Mouse (Mus musculus) hindlimb bud, embryonic 11.5 days (tissue): Measurements from ENCODE around the gene Gal3st2c.
A peak's percentile ranks its signal among the peaks of the same experiment; 100 is the strongest.
"Not testable (repeated sequence)": the region's sequence is repeated elsewhere in the genome, so short reads cannot be mapped to it uniquely, and the experiment has no call there.

Experiments used
- DNase-seq: peaks from one replicate; pipeline ENCODE4 v3.0.0-alpha.2; 2012; ENCODE audit warnings: low read depth, low spot score; ENCODE audit errors: extremely low spot score

The Gal3st2c gene

DNA sequence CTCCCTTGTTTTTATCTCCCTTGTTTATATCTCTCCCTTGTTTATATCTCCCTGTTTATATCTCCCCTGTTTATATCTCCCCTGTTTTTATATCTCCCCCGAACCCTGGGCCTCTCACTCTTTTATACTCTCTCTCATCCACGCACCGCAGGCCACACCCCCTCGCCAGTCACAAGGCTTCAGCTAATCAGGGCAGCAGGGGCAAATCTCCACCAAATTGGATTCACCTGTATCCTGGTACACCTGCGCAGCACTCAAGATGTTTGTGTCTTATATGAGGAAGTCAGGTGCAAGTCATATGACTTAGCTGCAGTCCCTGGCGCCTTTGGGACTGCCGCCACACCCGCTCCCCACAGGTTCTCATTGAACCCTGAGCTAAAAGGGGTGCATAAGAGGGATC is at the start of gene Gal3st2c:
Gene Gal3st2c, plus strand, starts transcription at position 301 of the 400 bp plus-strand sequence.
- DNase-seq = not testable (repeated sequence)

DNA sequence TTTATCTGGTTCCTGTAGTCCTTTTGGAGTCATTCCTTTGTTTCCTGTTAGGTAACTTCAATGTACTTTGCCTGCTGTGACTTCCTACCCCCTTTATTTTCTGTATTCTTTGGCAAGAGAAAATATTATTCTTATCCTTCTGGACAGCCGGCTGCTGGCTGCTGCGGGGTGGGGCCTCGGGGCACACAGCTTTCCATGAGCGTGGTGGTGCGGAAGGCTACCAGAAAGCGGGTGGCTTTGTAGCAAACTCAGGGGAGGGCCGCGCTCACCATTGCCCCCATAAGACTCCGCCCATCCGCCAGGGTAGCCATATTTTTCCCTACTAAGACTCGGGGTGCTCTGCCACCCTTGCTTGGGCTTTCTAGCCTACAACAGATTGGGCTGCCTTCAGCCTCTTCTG is 41.2 kb upstream of the Gal3st2c start:
- DNase-seq = not testable (repeated sequence)

DNA sequence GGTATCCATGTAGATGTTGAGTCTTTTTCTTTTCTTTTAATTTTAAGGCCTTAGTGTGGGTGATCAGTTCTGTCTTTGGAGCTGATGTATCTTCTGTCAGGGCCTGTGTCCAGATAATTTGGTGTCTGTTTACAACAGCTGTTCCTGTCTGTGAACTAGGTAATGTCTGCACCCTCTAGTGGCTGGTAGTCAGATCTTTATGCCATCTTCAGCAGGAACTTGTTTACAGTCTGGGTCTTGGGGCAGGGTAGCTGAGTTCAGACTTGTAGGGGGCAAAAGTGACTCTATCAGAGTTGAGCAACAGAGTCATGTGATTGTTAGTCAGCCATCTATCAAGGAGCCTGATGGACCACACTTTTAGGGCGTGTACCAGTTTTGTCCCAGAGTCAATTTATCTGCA is 23.8 kb upstream of the Gal3st2c start:
- not testable (repeated sequence) for DNase-seq

DNA sequence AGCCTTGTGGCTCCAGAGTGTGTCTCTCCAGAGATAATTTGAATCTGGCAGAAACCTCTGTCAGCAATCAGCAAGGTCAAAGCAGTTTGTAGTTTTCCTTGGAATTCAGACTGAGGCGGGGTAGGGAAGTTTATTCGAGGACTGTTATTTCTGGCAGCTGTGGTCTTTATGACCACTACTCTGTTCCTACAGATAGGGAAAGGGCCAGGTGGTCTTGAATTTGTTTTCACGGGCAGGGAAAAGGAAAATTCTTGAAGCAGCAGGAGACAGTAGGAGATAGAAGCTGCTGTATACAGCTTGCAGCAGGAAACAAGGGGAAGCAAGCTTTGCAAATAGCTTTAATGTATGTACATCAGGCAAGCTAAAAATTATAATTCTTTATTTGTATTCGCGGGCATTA is 19.9 kb upstream of the Gal3st2c start:
- not testable (repeated sequence) for DNase-seq

DNA sequence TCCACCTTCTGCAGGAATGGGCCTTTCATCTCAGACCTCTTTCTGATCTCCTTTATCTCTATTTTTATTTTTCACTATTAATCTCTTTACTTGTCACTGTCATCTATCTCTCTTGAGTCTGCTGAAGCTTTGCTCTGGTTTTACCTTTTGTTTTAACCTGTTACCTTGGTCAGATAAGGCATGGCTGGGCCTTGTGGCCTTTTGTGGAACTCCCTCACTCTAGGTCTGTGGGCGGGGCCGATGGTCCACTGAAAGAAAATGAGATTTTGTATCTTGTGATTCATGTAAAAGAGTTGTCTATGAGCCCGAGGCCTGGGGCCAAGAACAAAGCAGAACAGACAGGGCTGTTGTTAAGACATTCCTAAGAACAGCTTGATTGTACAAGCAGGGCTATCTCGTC is 19.5 kb upstream of the Gal3st2c start:
- DNase-seq = not testable (repeated sequence)

DNA sequence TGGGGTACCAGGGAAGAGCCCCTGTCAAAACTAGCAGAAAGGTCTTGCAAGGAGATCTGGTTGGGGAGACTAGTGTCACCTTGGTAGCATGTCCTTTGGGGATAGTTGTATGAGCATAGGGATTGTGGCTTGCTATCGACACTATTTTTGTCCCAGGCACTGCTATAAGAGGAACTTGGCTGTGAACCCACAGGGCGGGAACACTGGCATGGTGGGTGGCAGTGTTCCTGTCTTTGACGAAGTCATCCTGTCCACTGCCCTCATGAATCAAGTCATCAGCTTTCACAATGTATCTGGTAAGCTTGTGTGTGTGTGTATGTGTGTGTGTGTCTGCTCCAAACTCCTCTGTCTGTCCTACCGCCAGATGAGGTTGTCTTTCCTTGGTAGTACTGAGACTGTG is 14.5 kb upstream of the Gal3st2c start:
- DNase-seq = not testable (repeated sequence)

DNA sequence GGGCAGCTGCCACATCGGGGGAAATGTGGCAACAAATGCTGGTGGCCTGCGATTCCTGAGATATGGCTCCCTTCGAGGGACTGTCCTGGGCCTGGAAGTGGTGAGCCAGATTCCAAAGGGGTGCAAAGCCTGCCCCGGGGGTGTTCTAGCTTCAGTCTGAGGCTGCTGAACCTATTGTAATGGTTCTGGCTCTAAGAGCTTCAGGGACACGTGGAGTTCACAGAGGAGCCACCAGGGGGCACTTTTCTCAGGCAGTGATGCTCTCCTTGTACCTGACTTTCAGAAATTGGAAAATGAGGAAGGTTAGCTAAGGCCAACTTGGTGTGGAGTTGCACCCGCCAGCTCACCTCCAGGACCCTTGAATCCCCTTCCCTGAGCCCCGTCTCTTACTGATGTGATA is 12.0 kb upstream of the Gal3st2c start:
- not testable (repeated sequence) for DNase-seq

DNA sequence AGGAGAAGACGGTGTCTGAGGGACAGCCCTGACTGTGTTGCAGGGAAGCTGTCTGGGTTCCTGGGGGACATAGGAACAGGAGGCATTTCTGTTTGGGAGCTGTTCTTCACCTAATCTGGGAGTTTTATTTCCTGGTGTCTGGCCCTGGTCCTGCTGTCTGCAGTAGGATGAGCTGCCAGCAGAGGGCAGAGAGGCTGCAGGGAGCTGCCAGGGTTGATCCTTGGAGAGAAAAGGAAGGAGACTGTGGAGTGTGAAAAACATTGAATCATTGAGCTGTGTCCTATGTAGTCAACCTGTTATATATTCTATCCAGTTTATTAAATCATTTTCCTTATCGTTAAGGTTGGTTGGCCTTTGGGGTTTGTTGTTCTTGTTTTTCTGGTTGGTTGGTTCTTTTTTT is 9.4 kb upstream of the Gal3st2c start:
- DNase-seq = not testable (repeated sequence)

DNA sequence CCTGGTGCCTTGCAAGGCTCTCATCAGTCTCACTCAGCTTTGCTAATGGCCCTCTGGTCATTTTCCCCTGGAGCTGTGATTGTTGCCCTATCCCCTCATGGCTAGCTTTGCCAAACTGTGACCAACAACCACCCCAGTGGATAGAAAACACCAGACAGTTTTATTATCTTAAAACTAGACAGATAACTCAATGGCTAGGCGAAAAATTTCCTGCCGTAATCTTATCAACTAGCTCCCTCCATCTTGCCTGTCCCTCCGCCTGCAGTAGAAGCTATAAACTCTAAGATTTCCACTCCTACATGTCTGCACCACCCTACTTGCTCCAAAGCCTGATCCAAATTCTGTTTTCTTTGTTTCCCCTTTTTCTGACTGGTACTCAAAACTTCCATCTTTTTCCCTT is 4.1 kb upstream of the Gal3st2c start:
- no peak for DNase-seq

DNA sequence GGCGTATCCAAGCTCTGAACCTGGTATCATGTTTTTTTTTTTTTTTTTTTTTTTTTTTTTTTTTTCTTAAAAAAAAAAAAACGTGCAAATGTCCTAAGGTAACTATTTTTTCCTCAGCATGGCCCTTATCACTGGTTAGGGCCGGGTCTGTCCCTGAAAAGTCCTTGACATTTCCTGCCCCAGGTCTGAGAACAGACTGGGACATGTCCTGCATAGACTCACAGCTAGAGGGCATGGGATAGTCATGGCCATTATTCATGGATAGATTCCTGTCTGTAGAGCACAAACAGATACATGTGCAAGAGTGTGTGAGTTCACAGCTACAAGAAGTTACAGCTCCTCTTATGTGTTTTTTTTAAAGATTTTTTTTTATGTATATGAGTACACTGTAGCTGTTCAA is 1.5 kb upstream of the Gal3st2c start:
- no peak for DNase-seq

DNA sequence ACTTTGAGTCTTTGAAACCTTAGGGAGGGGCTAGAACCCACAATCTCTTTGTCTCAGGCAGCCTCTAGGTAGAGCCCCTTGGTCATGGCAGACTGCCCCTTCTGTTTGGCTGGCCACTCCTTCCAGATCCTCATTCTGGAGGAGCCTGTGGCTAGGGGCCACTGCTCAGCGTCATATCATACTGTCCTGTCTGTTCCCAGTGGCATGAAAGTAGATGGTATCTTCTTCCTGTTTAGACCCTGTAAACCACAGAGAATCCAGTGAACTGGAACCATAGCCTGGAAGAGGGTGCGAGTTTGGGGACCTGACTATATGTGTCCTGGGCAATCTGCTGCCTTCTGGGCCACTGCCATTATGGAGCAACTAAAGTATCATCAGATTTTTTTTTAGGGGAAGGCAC is 759 bp downstream of the Gal3st2c start:
- DNase-seq = not testable (repeated sequence)

DNA sequence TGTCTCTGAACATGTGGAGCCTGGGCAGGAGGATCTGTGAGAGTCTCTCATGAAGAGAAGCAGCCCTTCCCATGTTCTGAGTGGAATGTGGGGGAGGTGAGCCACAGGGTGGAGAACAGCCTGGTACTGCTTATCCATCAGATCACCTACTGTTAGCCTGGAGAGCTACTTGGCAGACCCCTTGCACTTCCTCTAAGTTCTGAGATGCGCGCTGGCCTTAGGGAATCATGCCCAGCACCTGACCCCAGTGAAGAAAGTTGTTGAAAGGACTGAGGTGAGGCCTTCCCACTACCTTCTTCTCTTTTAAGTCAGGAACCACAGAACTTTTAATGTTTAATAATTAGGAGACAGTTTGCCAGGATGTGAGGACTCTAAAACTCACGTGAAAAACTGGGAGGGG is 1.2 kb downstream of the Gal3st2c start:
- not testable (repeated sequence) for DNase-seq

DNA sequence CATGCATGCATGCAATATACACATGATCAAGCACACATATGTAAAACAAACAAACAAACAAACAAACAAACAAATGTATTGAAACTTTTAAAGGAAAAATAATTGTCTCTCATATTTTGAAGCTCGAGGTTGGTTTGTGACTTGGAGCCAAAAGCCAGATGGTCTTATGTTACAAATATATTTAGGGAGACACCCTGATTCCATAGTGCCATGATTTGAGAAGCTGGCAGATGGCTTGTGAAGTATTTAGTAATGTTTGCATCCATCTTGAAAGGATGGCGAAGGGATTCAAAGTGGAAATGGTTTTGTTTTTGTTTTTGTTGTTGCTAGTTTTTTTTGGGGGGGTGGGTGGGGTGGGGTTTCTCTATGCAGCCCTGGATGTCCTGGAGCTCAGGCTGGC is 10.7 kb downstream of the Gal3st2c start:
- DNase-seq = no peak

DNA sequence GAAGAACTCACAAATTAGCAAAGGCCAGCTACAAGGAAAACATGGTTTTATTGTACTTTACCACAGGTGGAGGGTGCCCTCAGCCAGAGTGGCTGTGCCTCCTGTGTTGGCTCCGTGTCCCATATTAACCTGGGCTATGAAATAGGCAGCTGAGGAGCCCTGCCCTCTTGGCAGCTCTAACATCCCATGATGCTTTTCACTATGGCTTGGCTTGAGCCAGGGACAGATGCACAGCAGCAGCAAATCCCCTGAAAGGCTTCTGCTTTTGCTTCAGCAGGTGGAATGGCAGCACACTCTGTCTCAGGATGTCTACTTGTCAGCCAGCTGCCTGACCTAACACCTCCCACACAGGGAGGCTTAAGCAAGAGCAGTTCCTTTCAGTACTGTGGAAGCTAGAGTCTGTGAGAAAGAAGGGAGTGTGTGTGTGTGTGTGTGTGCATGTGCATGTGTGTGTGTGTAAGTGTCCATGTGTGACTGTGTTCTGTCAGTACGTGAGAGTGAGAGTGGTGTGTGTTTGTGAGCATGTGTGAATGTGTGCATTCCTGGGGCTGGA is 15.7 kb downstream of the Gal3st2c start:
- DNase-seq = not testable (repeated sequence)

DNA sequence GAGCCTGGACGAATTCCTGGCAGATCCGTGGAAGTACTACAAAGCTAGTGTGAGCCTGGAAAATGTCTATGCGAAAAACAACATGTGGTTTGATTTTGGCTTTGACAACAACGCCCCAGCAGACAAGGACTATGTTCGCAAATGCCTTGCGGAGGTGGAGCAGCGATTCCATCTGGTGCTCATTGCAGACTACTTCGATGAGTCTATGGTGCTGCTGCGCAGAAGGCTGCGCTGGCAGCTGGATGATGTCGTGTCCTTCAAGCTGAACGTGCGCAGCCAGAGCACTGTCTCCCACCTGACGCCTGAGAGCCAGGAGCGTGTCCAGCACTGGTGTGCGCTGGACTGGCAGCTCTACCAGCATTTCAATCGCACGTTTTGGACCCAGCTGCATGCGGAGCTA is 18.5 kb downstream of the Gal3st2c start:
- not testable (repeated sequence) for DNase-seq

DNA sequence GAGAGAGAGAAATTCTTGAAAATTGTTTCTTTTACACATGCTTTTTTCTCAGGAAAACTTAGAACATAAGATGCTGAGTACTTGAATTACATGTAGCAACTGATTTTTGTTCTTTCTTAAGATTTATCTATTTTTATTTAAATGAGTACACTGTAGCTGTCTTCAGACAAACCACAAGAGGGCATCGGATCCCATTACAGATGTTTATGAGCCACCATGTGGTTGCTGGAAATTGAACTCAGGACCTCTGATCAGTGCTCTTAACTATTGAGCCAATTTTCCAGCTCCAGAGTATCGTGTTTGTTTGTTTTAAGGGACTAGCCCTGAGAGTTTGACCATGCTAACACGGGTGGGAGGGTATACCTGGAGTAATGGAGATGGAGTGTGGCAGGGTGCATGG is 21.3 kb downstream of the Gal3st2c start:
- DNase-seq = no peak

DNA sequence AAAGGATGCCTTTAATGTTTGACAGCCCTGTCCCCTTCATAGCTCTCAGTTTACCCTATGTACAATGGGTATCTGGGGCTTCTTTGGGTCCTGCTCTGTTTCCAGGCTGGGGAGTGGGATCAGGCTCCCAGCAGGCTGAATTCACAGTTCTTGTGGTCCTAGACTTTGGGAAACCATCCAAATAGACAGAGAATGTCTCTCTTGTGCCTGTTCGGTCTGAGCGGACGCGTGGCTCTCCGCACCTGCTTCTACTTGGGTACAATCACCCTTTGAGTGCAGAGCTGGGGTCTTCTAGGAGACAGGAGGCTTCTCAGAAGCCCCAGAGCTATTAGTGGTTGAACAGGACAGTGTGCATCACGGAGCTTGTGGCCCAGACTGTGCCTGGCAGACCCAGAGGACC is 29.8 kb downstream of the Gal3st2c start, which contains the start of gene Neu4:
Gene Neu4, plus strand, starts transcription at position 301 of the 400 bp plus-strand sequence.
- DNase-seq = no peak

DNA sequence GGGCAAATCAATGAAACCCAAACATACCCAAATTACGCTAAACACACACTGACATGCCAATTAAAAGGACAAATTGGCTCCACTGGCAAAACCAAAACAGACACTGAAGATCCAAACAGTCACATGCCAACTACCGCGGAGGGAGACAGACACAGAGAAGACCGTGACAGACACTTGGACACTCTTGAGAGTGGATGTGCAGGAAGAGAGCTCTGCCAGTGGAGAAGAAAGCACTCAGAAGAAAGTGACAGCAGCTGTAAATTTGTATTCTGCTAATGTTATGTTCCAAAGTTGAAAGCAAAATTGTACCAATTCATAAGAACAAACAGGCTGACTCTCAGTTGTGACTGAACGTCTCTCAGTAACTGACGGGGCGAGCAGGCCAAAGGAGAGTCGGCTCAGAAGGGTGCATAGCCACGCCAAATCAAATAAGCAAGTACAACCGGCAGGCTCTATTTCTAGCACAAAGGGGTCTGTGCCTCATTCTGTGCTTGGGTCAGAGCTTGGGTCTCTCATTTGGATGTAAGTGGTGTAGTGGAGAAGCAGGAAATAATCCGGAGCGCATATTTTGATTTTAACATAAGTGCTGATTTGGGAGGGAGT is 37.3 kb downstream of the Gal3st2c start:
- DNase-seq = no peak

DNA sequence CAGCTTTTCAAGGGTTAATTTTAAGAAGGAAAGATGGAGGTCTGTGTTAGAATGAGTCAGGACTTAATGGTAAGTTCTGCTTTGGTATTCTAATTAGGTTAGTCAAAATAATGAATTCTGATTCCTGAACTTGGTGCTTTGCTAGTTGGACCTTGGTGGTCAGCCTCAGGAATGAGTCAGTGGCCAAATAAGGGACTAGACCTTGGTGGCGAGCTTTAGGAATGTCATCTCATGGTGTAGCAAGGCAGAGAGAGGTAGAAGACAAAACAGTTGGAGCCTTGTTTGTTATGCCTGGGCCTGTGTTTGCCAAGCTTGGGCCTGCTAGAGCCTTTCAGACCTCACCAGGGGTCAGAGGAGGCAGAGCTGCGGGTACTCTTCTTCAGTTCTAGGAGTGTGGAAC is 38.4 kb downstream of the Gal3st2c start:
- no peak for DNase-seq

DNA sequence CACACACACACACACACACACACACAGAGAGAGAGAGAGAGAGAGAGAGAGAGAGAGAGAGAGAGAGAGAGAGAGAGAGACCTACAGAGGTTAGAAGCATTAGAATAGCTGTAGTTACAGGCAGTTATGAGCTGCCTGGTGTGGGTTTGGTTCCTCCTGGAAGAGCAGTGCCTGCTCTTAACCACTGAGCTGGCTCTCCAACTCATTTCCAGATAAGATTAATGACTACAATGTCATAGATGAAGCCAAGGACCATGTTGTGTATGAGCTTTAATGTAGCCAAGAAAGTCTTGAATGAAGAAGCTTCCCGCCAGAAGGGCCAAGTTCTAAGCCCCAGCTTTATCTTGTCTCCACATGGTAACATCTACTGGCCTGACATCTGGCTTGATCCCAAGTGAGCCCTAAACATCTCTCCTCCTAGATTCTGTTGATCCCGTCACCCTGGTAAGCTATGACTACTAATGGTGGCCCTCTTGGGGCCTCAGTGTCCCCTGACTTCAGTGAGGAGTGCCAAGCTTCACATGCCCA is 42.8 kb downstream of the Gal3st2c start:
- DNase-seq = no peak

DNA sequence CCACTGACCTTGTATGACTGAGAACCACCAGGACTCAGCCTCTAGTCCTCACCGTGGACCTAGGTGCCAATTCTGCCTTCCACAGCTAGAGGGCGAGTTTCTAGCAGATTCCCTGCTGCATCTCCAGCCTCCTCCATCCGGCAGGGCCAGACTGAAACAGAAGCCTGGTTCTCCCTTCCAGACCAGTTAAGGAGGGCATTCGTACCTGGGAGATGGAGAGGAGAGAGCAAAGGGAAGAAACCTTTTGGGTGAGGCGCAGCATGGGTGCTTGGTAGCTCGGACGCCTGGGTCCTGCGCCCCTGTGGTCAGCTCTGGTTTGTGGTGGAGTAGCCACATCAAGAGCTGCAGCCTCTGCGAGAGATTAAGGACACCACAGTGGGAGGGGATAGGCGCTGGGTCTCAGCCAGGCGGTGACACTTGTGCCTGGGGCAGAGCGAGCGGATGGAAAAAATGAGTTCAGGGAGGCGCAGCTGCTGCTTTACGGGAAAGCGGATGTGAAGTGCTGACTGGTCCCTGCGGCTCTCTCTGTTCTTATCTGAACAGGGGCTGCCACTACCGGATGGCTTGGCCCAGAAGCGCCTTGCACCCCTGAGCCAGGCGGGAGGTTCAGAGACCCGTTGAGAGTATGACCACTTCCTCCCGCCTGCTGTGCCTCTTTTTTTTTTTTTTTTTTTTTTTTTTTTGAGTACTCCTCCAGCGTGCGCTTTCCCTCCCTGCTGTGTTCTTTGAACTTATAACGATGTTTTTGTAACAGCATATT is 44.9 kb downstream of the Gal3st2c start:
- DNase-seq = peak; percentile 54

DNA sequence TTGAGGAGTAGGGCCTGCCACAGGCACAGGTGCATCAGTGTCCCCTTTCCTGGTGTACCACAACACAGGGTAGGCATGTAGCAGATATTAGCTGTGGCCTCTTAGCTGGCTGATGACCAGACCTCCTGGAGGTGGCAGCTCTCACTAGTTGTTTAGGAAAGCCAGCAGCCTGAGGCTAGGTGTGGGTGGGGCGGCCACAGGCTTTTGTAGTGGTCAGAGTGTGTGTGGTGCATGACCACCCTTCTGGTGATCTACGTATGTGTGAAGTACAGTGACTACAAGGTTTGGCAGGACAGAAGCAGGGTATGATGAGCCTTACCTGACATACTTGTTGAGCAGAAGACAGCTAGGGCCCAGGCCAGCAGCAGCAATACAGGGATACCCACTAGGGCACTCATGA is 50.1 kb downstream of the Gal3st2c start:
- DNase-seq = no peak
